Mouse (Mus musculus): ENCODE results near the gene Sox5. TPM values are rescaled to one million over a fixed set of nuclear protein-coding genes. Genes with fewer than 3 reads are reported as not detected.

Sox5 gene
- total and polyA plus RNA-seq, 3 experiments: 1.7 to 3.4 (median 2.4) TPM

DNA sequence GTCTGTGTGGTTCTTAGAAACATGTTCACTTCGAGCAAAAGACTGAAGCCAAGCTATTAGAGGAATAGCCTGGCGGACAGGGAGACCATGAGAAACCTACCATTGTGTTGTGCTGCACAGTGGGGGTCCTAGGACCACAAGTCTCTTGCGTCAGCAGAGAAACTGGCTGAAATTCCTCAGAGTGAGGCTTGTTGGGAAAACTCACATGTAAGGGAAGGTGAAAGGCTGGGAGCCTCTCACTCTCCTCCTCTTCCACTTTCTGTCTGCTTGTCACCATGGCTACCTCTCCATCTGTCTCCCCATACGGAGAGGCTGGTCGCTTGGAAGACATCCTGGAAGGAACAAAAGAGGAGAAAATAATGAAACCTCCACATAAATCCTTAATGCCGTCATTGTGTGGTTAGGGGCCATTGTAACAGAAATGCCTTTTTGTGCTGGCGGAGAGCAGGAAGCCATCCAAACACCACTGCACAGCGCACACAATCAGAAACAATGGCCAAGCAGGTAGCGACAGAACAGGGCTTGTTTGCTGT, 626.8 kb downstream of the Sox5 start:
- 75% methylated on average over 9 of the region's 9 CpGs for WGBS
- no peaks in the 10 kb centered on the region for H3K27me3 ChIP-seq (ENCODE audit: control insufficient read depth, insufficient read depth, low read length)
- H3K9ac ChIP-seq (ENCODE audit: low read depth, low read length): no peak overlapping the region

DNA sequence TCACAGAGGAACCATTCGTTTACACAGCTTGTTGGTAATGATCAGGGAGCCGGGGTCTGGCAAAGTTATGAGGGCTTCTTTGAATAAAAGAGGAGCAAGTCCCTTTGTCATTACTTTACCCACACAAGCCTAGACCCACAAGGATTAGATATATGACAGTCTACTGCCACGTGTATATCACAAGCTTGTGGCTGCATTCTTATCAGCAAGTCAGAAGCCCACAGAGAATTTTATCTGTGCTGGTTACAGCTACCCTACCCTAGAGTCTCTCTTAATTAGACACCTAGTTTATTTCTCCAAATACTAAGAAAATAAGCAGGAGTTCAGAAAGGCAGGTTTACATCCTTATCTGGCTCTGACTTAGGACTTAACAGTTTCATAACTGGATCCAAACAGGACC, 629.8 kb downstream of the Sox5 start:
- H3K4me1 ChIP-seq (ENCODE audit: control insufficient read depth, insufficient read depth, low read length): no peaks in the 10 kb centered on the region
- H3K9ac ChIP-seq (ENCODE audit: low read depth, low read length): no peak overlapping the region
- H3K4me3 ChIP-seq: no peak overlapping the region
- no peaks in the 10 kb centered on the region for H3K36me3 ChIP-seq (ENCODE audit: control insufficient read depth, insufficient read depth, low read length)
- H3K27me3 ChIP-seq (ENCODE audit: control insufficient read depth, insufficient read depth, low read length): no peaks in the 10 kb centered on the region
- H3K27ac ChIP-seq: no peak overlapping the region
- WGBS: 47% methylated on average over 3 of the region's 3 CpGs
- H3K79me2 ChIP-seq (replicated peaks; ENCODE audit: control insufficient read depth, insufficient read depth, low read length): no peaks in the 10 kb centered on the region
- no peak for DNase-seq
- intact Hi-C loops (cut with DNase I): no loop called here
- TF ChIP-seq POLR2A (IDR thresholded peaks at IDR 0.05; ENCODE audit: insufficient read depth, low read depth, low read length): no peak
- TF ChIP-seq CTCF (IDR thresholded peaks at IDR 0.05): no peak

More for the DNA sequence above, 626.8 kb downstream of the Sox5 start:
- TF ChIP-seq EP300 (IDR thresholded peaks at IDR 0.05; ENCODE audit: insufficient read depth, low read depth, low read length): no peak
- no peak for TF ChIP-seq POLR2A (IDR thresholded peaks at IDR 0.05; ENCODE audit: insufficient read depth, low read depth, low read length)
- no peak for TF ChIP-seq CTCF (IDR thresholded peaks at IDR 0.05)
- DNase-seq: no peak
- no peaks in the 10 kb centered on the region for H3K79me2 ChIP-seq (replicated peaks; ENCODE audit: control insufficient read depth, insufficient read depth, low read length)
- no peak overlapping the region for H3K4me3 ChIP-seq
- intact Hi-C loops (cut with DNase I): no loop called here
- H3K36me3 ChIP-seq (ENCODE audit: control insufficient read depth, insufficient read depth, low read length): no peaks in the 10 kb centered on the region
- no peak overlapping the region for H3K27ac ChIP-seq
- H3K4me1 ChIP-seq (ENCODE audit: control insufficient read depth, insufficient read depth, low read length): no peaks in the 10 kb centered on the region

DNA sequence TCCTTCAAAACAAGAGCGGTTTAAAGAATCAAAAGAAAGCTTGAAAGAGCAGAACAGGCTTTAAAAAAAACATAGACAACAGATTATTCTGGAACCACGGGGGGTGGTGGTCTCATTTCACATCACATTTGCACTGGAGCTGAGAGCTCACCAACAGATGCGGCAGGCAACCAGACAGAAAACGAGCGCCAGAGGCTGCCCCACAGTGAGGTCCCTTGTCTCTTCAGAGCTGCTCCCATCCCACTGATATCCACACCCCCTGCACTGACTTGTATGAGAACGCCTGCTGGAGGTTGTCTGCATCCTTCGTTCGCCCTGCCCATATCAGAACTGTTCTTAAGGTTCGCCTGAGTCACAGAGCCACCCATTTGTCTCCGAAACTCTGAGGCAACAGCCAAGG, 630.7 kb downstream of the Sox5 start:
- 74% methylated on average over 10 of the region's 10 CpGs for WGBS
- DNase-seq: no peak
- Histone ChIP-seq H3K27me3 (ENCODE audit: control insufficient read depth, insufficient read depth, low read length) (no peaks in the 10 kb centered on the region), H3K27ac (no peak overlapping the region), H3K4me3 (no peak overlapping the region), H3K4me1 (ENCODE audit: control insufficient read depth, insufficient read depth, low read length) (no peaks in the 10 kb centered on the region), H3K9ac (ENCODE audit: low read depth, low read length) (no peak overlapping the region), H3K79me2 (replicated peaks; ENCODE audit: control insufficient read depth, insufficient read depth, low read length) (no peaks in the 10 kb centered on the region), H3K36me3 (ENCODE audit: control insufficient read depth, insufficient read depth, low read length) (no peaks in the 10 kb centered on the region)
- intact Hi-C loops (cut with DNase I): no loop called here
- TF ChIP-seq EP300 (IDR thresholded peaks at IDR 0.05; ENCODE audit: insufficient read depth, low read depth, low read length) (no peak), CTCF (IDR thresholded peaks at IDR 0.05) (no peak), POLR2A (IDR thresholded peaks at IDR 0.05; ENCODE audit: insufficient read depth, low read depth, low read length) (no peak)

DNA sequence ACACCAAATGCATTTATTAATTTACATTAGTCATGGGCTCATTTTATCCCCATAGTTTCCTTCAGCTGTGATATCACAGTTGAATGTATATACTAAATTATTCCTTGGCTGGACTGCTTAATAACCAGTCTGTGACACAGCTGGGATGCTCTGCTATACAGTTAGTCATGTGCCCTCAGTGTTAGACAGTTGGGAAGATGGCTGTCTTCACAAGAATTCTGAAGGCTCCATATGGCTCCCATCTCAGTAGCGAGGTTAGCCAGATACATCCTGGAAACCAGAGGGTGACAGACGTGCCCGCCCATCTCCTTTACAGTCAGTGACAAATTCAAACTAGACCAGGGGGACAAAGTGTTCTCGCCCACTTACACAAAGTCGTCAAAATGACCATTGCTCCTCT, 644.4 kb downstream of the Sox5 start:
- H3K4me1 ChIP-seq (ENCODE audit: control insufficient read depth, insufficient read depth, low read length): no peaks in the 10 kb centered on the region
- no peak for TF ChIP-seq CTCF (IDR thresholded peaks at IDR 0.05)
- TF ChIP-seq POLR2A (IDR thresholded peaks at IDR 0.05; ENCODE audit: insufficient read depth, low read depth, low read length): no peak
- no peak for TF ChIP-seq EP300 (IDR thresholded peaks at IDR 0.05; ENCODE audit: insufficient read depth, low read depth, low read length)
- 86% methylated on average over 5 of the region's 5 CpGs for WGBS
- no peak overlapping the region for H3K9ac ChIP-seq (ENCODE audit: low read depth, low read length)
- H3K27me3 ChIP-seq (ENCODE audit: control insufficient read depth, insufficient read depth, low read length): no peaks in the 10 kb centered on the region
- no peak overlapping the region for H3K27ac ChIP-seq
- DNase-seq: no peak
- H3K36me3 ChIP-seq (ENCODE audit: control insufficient read depth, insufficient read depth, low read length): no peaks in the 10 kb centered on the region
- intact Hi-C loops (cut with DNase I): no loop called here
- H3K79me2 ChIP-seq (replicated peaks; ENCODE audit: control insufficient read depth, insufficient read depth, low read length): no peaks in the 10 kb centered on the region
- no peak overlapping the region for H3K4me3 ChIP-seq

DNA sequence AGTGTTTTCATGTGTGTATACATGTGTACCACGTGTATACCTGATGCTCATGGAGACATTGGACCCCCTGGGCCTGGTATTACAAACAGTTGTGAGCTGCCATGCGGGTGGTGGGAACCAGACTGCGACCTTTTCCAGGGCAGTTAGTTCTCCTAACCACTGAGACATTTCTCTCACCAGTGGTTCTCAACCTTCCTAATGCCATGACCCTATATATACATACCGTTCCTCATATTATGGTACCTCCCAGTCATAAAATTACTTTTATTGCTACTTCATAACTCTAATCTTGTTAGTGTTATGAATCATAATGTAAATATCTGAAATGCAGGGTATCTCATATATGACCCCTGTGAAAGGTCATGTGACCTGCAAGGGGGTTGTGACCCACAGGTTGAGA, 644.9 kb downstream of the Sox5 start:
- Histone ChIP-seq H3K27ac (no peak overlapping the region), H3K36me3 (ENCODE audit: control insufficient read depth, insufficient read depth, low read length) (no peaks in the 10 kb centered on the region), H3K4me3 (no peak overlapping the region), H3K27me3 (ENCODE audit: control insufficient read depth, insufficient read depth, low read length) (no peaks in the 10 kb centered on the region), H3K79me2 (replicated peaks; ENCODE audit: control insufficient read depth, insufficient read depth, low read length) (no peaks in the 10 kb centered on the region), H3K9ac (ENCODE audit: low read depth, low read length) (no peak overlapping the region), H3K4me1 (ENCODE audit: control insufficient read depth, insufficient read depth, low read length) (no peaks in the 10 kb centered on the region)
- intact Hi-C loops (cut with DNase I): no loop called here
- TF ChIP-seq POLR2A (IDR thresholded peaks at IDR 0.05; ENCODE audit: insufficient read depth, low read depth, low read length) (no peak), EP300 (IDR thresholded peaks at IDR 0.05; ENCODE audit: insufficient read depth, low read depth, low read length) (no peak), CTCF (IDR thresholded peaks at IDR 0.05) (no peak)
- 84% methylated on average over 4 of the region's 4 CpGs for WGBS
- DNase-seq: no peak

DNA sequence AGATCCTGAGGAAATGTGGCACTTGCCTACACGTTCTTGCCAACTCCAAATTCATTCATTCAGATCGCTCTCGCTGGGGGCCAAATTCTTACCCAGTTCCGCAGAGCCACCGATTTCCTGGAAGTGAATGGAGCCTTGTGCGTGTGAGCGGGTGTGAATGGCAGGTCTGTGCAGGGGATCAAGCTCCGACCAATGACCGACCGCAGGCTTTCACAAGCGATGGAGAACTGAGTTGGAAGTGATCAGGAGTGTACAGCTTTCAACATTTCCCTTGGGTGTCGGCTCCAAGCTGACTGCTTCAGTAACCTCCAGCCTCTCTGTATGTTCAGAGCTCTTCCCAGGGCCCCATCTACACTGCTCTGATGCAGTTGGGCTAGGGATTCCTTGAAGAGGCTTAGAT, 651.9 kb downstream of the Sox5 start:
- Histone ChIP-seq H3K27me3 (ENCODE audit: control insufficient read depth, insufficient read depth, low read length) (no peaks in the 10 kb centered on the region), H3K4me1 (ENCODE audit: control insufficient read depth, insufficient read depth, low read length) (no peaks in the 10 kb centered on the region), H3K9ac (ENCODE audit: low read depth, low read length) (no peak overlapping the region), H3K79me2 (replicated peaks; ENCODE audit: control insufficient read depth, insufficient read depth, low read length) (no peaks in the 10 kb centered on the region), H3K27ac (no peak overlapping the region), H3K36me3 (ENCODE audit: control insufficient read depth, insufficient read depth, low read length) (no peaks in the 10 kb centered on the region), H3K4me3 (no peak overlapping the region)
- no peak for TF ChIP-seq CTCF (IDR thresholded peaks at IDR 0.05)
- no peak for TF ChIP-seq EP300 (IDR thresholded peaks at IDR 0.05; ENCODE audit: insufficient read depth, low read depth, low read length)
- TF ChIP-seq POLR2A (IDR thresholded peaks at IDR 0.05; ENCODE audit: insufficient read depth, low read depth, low read length): no peak
- 91% methylated on average over 12 of the region's 12 CpGs for WGBS
- DNase-seq: no peak
- intact Hi-C loops (cut with DNase I): no loop called here

All from heart, adult 2 months (tissue).